Mouse (Mus musculus) megakaryocyte, embryonic 14.5 days (primary cell): Measurements from ENCODE around the gene Abhd17b.

ENCODE experiments used
- FLI1 ChIP-seq: IDR thresholded peaks from 2 replicates; pipeline ENCODE4 v1.6.1; 2012; ENCODE audit warnings: low read length, inconsistent platforms, mixed read lengths
- GATA1 ChIP-seq: IDR thresholded peaks from 3 replicates; pipeline ENCODE4 v1.6.1; 2012; ENCODE audit warnings: mixed read lengths, low read length, inconsistent platforms, borderline replicate concordance

- TF ChIP-seq FLI1 (no peak), GATA1 (no peak)
Observed at GRCm38 (mm10) chr19:21674354-21675096, 21.5 kb downstream of the Abhd17b start.
